Mouse (Mus musculus): ENCODE data around the gene Olfr229.
"Not testable (repeated sequence)": the region's sequence is repeated elsewhere in the genome, so short reads cannot be mapped to it uniquely, and the experiment has no call there.

The Olfr229 gene

GRCm38 (mm10) chr9:39907036-39907435 lies at the start of gene Olfr229:
Gene Olfr229, plus strand, starts transcription at chr9:39907336.
- no peak for DNase-seq

GRCm38 (mm10) chr9:39866122-39866521 lies 41.0 kb upstream of the Olfr229 start, which contains the start of gene Olfr972:
Gene Olfr972, plus strand, starts transcription at chr9:39866422.
- no peak for DNase-seq

- not testable (repeated sequence) for DNase-seq
Measured at GRCm38 (mm10) chr9:39871986-39872385, 35.1 kb upstream of the Olfr229 start.

GRCm38 (mm10) chr9:39877541-39878396 lies 29.4 kb upstream of the Olfr229 start:
- not testable (repeated sequence) for DNase-seq

- DNase-seq = no peak
Measured at GRCm38 (mm10) chr9:39905106-39905505, 2.0 kb upstream of the Olfr229 start.

- no peak for DNase-seq
Measured at GRCm38 (mm10) chr9:39909939-39910338, 2.8 kb downstream of the Olfr229 start.

GRCm38 (mm10) chr9:39927975-39928836 lies 21.1 kb downstream of the Olfr229 start:
- not testable (repeated sequence) for DNase-seq

GRCm38 (mm10) chr9:39928837-39929236 lies 21.7 kb downstream of the Olfr229 start:
- not testable (repeated sequence) for DNase-seq

- DNase-seq = no peak
Measured at GRCm38 (mm10) chr9:39937201-39937600, 30.1 kb downstream of the Olfr229 start, which contains the start of gene Olfr974. Gene Olfr974, plus strand, starts transcription at chr9:39937501.

- DNase-seq = no peak
Measured at GRCm38 (mm10) chr9:39951946-39952345, 44.8 kb downstream of the Olfr229 start, which contains the start of gene Olfr975. Gene Olfr975, minus strand, starts transcription at chr9:39952046.

GRCm38 (mm10) chr9:39961033-39961432 lies 53.9 kb downstream of the Olfr229 start, which contains the start of gene Olfr976:
Gene Olfr976, minus strand, starts transcription at chr9:39961133.
- DNase-seq = not testable (repeated sequence)
